Mouse (Mus musculus) cortical plate, adult 2 months (tissue): ENCODE data around the gene Arhgdig.

Experiments
- CTCF ChIP-seq: fragments of 200-500 bp; IDR thresholded peaks from 2 replicates; pipeline ENCODE4 v1.5.1; 2011; ENCODE audit warnings: mild to moderate bottlenecking, control low read depth, low read length; ENCODE audit not compliant: insufficient read depth; ENCODE audit errors: extremely low read depth
- POLR2A ChIP-seq: fragments of 200-500 bp; IDR thresholded peaks from 2 replicates; pipeline ENCODE4 v1.6.1; 2011; ENCODE audit warnings: mild to moderate bottlenecking, low read length, control low read depth; ENCODE audit not compliant: insufficient read depth; ENCODE audit errors: extremely low read depth

DNA sequence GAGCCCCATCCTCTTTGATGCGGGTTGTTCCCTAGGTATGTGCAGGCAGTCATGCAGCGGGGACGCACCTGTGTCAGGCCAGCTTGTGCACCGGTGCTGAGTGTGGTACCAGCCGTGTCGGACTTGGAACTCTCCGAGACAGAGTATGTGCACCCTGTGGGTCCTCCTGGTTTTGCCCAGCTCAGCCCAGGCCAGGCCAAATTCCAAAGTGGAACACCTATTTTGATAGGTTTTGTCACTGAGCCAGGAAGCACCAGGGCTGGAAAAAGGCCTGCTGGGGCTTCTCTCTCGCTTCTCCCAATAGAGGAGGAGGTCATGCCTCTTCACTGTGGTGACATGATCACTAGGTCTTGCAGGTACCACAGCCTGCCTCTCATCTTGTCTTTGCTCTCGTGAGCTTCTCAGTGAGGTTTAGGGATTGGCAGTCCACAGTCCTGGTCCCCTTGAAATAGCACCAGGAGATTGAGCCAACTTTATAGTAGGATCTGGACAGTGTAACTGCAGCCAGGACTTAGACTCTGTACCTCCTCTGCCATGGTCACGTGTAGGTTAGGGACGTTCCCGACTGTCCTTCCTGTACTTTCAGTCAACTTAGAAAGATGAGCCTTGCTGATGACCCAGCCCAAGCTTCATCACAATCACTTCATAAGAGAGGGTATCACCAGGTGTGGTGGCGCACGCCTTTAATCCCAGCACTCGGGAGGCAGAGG, 14.9 kb downstream of the Arhgdig start:
- no peak for TF ChIP-seq POLR2A
- no peak for TF ChIP-seq CTCF
